Mouse (Mus musculus) forebrain, embryonic 14.5 days (tissue): ENCODE results near the gene Ankrd66. TPM values are rescaled to one million over a fixed set of nuclear protein-coding genes. Genes with fewer than 3 reads are reported as not detected.
"Not testable (repeated sequence)": the region's sequence is repeated elsewhere in the genome, so short reads cannot be mapped to it uniquely, and the experiment has no call there.

Experiments
- ATAC-seq: fragments of 200-750 bp; cut with Nextera tagmentation; 2 replicates; pipeline ENCODE4 v1.8.0; 2017; ENCODE audit warnings: mild to moderate bottlenecking, moderate library complexity
- DNase-seq: peaks from one replicate; pipeline ENCODE4 v3.0.0-alpha.2; 2015; ENCODE audit warnings: low spot score
- H3K27ac ChIP-seq: fragments of 300-500 bp; sonication (generic); 2 replicates; pipeline ENCODE4 v1.5.1; 2014; ENCODE audit warnings: low read depth, mild to moderate bottlenecking, control low read depth, low read length, moderate library complexity
- H3K27me3 ChIP-seq: fragments of 300-500 bp; sonication (generic); replicated peaks from 2 replicates; pipeline ENCODE4 v1.6.1; 2014; ENCODE audit warnings: low read length, control low read depth, mixed read lengths; ENCODE audit not compliant: control insufficient read depth, insufficient read depth
- H3K36me3 ChIP-seq: fragments of 300-500 bp; sonication (generic); 2 replicates; pipeline ENCODE4 v1.6.1; 2014; ENCODE audit warnings: low read length, control low read depth; ENCODE audit not compliant: control insufficient read depth, insufficient read depth
- H3K4me1 ChIP-seq: fragments of 300-500 bp; sonication (generic); 2 replicates; pipeline ENCODE4 v1.6.1; 2014; ENCODE audit warnings: antibody characterized with exemption, low read length, control low read depth; ENCODE audit not compliant: control insufficient read depth, insufficient read depth
- H3K4me2 ChIP-seq: fragments of 300-500 bp; sonication (generic); 2 replicates; pipeline ENCODE4 v1.6.1; 2014; ENCODE audit warnings: mild to moderate bottlenecking, control low read depth, low read length
- H3K4me3 ChIP-seq: fragments of 300-500 bp; sonication (generic); 2 replicates; pipeline ENCODE4 v1.5.1; 2014; ENCODE audit warnings: low read depth, low read length, control low read depth
- H3K9ac ChIP-seq: fragments of 300-500 bp; sonication (generic); 2 replicates; pipeline ENCODE4 v1.6.1; 2014; ENCODE audit warnings: mild to moderate bottlenecking, low read length, control low read depth, moderate library complexity
- H3K9me3 ChIP-seq: fragments of 300-500 bp; sonication (generic); replicated peaks from 2 replicates; pipeline ENCODE4 v1.6.1; 2016; ENCODE audit warnings: low read length, control low read depth, mixed read lengths; ENCODE audit not compliant: control insufficient read depth
- WGBS: fragments of 180-500 bp; shearing (Covaris S2); extraction: QIAGEN DNeasy Blood & Tissue Kit; methylation state at CpG from one replicate; pipeline ENCODE4 v1.1.7; 2014; 5-methylcytosine and 5-hydroxymethylcytosine counted together
- polyA plus RNA-seq: library from polyadenylated mRNA; unstranded; fragments of >200 nt; fragmentation: Nextera tagmentation; extraction: Ambion mirVana; gene quantifications from 2 replicates; pipeline ENCODE4 v1.2.1, GENCODE M21; 2014

Ankrd66 gene
- polyA plus RNA-seq, 1 experiment from 2014 or later, result 0.34 TPM

DNA sequence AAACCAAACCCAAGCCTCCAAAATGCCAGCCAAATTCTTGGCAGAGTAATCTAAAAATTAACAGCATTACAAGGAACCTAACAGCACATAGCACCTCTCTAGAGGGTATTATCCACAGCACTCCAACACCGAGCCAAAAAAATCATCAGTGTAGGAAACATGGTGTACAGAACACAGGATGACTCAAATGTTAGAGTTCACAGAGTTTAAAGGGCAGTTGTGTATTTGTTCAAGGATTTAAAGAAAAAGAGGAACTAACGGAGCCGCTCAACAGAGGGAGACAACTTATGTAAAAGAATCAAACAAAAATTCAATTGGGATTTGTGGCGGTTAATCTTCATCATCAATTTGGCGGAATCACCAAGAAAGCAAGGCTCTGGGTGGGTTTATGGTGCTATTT is 47.9 kb downstream of the Ankrd66 start:
- Histone ChIP-seq H3K27ac (no peak overlapping the region), H3K36me3 (no peaks in the 10 kb centered on the region), H3K9ac (no peak overlapping the region), H3K4me2 (no peak overlapping the region), H3K27me3 (no peaks in the 10 kb centered on the region), H3K4me1 (no peaks in the 10 kb centered on the region), H3K4me3 (no peak overlapping the region), H3K9me3 (no peaks in the 10 kb centered on the region)
- WGBS, result 93% methylated on average over 5 of the region's 5 CpGs
- DNase-seq (no peak), ATAC-seq (no peak)

DNA sequence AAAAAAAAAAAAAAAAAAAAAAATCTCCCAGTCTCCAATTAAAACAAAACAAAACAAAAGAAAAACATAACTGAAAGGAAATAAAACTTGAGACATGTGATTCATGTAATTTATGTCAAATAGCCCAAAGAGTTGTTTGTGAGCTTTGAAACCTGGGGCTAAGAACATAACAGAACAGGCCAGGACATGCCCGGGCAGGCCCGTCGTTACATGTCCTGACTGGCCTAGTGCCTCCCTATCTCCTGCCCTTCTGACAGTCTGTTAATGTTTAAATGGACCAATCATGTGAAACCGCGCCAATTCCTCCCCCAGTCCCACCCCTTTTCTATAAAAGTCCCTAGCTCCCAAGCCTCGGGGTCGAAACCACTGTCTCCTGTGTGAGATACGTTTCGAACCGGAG is 53.1 kb downstream of the Ankrd66 start:
- H3K4me3 ChIP-seq, H3K9me3 ChIP-seq, H3K27me3 ChIP-seq, H3K4me1 ChIP-seq, H3K9ac ChIP-seq, H3K36me3 ChIP-seq, H3K27ac ChIP-seq, DNase-seq, H3K4me2 ChIP-seq, ATAC-seq: not testable (repeated sequence)
- 99% methylated on average over 6 of the region's 10 CpGs for WGBS

DNA sequence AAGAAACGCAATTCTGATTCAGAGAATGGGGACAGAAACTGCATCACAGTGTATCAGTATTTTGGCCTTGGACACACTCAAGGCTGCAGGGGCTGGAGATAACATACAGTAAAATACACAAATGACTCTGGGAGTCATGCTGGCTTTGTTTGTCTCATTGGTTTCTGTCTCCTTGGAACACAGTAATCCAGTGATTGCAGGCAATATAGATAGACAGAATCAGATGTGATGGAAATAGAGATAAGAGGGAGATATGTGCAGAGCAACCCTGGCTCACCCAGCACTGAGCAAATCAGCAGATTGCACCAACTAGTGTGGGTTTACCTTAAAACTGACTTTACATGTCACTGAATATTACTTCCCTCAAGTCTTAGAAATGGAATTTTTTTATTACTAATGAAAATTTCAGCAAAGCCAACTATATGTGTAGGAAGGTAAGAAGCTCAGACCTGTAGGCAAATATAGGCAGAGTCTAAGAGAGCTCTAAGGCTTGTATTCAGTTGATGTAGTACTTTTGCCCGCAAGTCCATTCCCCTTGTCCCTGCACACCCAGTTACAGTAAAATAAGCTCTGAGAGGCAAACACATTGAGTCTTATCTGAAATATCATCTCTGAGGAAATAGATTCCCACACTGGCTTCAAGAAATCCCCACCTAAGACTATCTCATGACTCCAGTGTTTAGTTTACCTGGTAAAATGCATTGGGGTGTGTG is 54.8 kb downstream of the Ankrd66 start:
- no peaks in the 10 kb centered on the region for H3K36me3 ChIP-seq
- no peak overlapping the region for H3K27ac ChIP-seq
- WGBS, result 91% methylated on average over 2 of the region's 2 CpGs
- ATAC-seq (no peak), DNase-seq (no peak)
- no peaks in the 10 kb centered on the region for H3K9me3 ChIP-seq
- no peak overlapping the region for H3K4me2 ChIP-seq
- H3K27me3 ChIP-seq, result no peaks in the 10 kb centered on the region
- no peak overlapping the region for H3K9ac ChIP-seq
- no peak overlapping the region for H3K4me3 ChIP-seq
- no peaks in the 10 kb centered on the region for H3K4me1 ChIP-seq

DNA sequence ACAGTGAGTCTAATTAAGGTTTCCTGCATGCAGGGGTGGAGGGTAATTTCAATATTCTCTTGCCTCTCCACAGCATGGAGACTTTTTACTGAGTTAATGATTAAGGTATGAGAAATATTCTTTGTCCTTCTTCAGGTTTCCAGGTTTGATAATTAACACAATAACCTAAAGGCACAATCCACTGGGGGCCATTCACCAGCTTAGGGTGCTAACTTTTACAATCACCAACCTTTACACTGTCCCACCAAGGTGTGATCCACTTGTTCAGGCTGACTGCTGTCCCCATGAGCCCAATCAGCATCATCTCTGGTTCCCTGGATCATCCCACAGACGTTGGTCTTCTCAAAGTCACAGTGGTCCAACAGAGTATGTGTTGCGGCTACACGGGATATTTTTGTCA is 57.5 kb downstream of the Ankrd66 start:
- no peak for DNase-seq
- Histone ChIP-seq H3K27ac (no peak overlapping the region), H3K36me3 (no peaks in the 10 kb centered on the region), H3K4me2 (no peak overlapping the region), H3K9ac (no peak overlapping the region), H3K4me1 (no peaks in the 10 kb centered on the region), H3K27me3 (no peaks in the 10 kb centered on the region), H3K9me3 (no peaks in the 10 kb centered on the region), H3K4me3 (no peak overlapping the region)
- no peak for ATAC-seq
- WGBS, result 83% methylated on average over 3 of the region's 3 CpGs

Other genes with a start within 250 kb of the Ankrd66 start
- 3.7 and 4.9 TPM in 2 replicates for gene Adgrf5, start 183.2 kb downstream of the Ankrd66 start, polyA plus RNA-seq
- gene Mep1a, start 40.8 kb downstream of the Ankrd66 start, polyA plus RNA-seq, result not detected in 2 replicates
- gene Pla2g7, start 24.5 kb upstream of the Ankrd66 start, polyA plus RNA-seq, result 4.0 and 7.3 TPM in 2 replicates
- 0.11 and 0.16 TPM in 2 replicates for gene Tdrd6, start 86.7 kb upstream of the Ankrd66 start, polyA plus RNA-seq
- 31.6 and 46.1 TPM in 2 replicates for gene Slc25a27, start 123.6 kb upstream of the Ankrd66 start, polyA plus RNA-seq
- 16.0 and 16.5 TPM in 2 replicates for gene Cyp39a1, start 123.8 kb upstream of the Ankrd66 start, polyA plus RNA-seq